Mouse (Mus musculus): ENCODE data around the gene Wif1. TPM values are rescaled to one million over a fixed set of nuclear protein-coding genes. Genes with fewer than 3 reads are reported as not detected.

Wif1 gene
- polyA plus RNA-seq (2015; fragmentation: Nextera tagmentation; extraction: Ambion mirVana), result 5.0 and 8.1 TPM in 2 replicates

DNA sequence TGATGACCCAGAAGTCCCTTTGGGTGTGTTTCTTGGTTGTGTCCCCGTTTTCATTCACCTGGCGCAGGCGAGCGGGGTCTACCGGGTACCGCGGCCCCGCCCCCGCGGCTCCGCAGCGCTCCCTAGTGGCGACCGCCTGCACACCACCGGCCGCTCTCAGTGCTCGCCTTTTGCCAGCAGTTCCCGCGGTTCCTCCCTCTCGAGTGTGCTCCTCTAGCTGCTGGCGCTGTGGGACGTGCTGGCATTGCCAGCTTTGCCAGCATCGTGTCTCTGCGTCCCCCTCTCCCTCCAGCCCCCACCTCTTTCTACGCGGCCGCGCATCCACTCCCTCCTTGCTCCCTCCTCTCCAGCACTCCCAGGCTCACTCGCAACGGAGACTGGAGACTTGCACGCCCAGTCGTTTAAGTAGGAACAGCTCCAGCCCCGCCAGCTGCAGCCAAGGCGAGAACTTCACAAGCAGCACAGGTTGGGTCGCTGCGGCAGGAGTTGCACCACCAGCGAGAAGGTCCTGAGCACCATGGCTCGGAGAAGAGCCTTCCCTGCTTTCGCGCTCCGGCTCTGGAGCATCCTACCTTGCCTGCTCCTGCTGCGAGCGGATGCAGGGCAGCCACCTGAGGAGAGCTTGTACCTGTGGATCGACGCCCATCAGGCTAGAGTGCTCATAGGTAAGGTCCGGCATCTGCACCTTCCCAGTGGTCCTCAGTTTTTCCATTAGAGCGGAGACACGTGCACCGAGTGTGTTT lies at the start of gene Wif1:
Gene Wif1 (plus strand): TSS at position 135 of the 743 bp plus-strand sequence.
- peak within 1 kb of the TSS; percentile 47 for H3K4me3 ChIP-seq
- peak within 1 kb of the TSS; percentile 49 for H3K9ac ChIP-seq
- ATAC-seq (ENCODE audit: low read depth), result peak; percentile 97
- H3K4me1 ChIP-seq (replicated peaks), result peaks cover 14% of the 10 kb centered on the region
- no peaks in the 10 kb centered on the region for H3K9me3 ChIP-seq
- no peaks in the 10 kb centered on the region for H3K36me3 ChIP-seq
- under 1% methylated on average over 49 of the region's 49 CpGs for WGBS
- peaks cover 41% of the 10 kb centered on the region for H3K27me3 ChIP-seq
- H3K4me2 ChIP-seq, result peak within 1 kb of the TSS; percentile 74
- no peak within 1 kb of the TSS for H3K27ac ChIP-seq (replicated peaks)

DNA sequence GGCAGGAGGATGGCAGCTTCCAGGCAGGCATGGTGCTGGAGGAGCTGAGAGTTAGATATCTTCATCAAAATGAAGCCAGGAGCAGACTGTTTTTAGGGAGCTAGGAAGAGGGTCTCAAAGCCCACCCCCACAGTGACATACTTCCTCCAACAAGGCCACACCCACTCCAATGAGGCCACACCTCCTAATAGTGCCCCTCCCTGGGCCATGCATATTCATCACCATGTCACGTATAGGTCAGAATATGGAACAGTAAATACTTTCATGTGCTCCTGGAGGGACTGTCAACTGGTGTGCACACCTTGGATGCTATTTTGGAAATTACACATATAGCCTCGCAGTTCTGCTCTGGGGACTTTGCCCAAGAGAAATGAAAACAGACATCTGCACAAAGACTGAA lies 31.6 kb upstream of the Wif1 start:
- WGBS, result 87% methylated on average over 2 of the region's 2 CpGs
- Histone ChIP-seq H3K36me3 (no peaks in the 10 kb centered on the region), H3K27ac (replicated peaks) (no peak overlapping the region), H3K4me2 (no peak overlapping the region), H3K9me3 (no peaks in the 10 kb centered on the region), H3K4me1 (replicated peaks) (no peaks in the 10 kb centered on the region), H3K9ac (no peak overlapping the region), H3K27me3 (no peaks in the 10 kb centered on the region), H3K4me3 (no peak overlapping the region)
- no peak for ATAC-seq (ENCODE audit: low read depth)

DNA sequence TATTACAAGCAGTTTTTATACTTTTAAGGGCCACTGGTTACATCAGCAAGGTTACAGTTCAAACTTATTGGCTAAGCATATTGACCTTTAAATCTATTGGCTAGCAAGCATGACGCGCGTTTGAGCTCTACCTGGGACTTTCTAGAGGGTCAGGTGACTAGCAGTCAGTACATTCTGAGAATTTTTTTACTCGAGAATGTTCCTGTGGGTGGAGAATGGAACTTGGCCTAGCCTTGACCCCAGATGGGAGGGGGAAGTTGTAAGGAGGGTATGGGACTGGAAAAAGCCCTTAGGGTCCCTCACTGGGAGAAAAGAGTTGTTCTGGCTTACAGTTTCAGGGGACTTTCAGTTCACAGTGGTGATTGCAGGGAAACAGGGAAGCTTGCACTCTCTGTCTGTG lies 22.3 kb upstream of the Wif1 start:
- ATAC-seq (ENCODE audit: low read depth), result no peak
- no peak overlapping the region for H3K4me3 ChIP-seq
- H3K9ac ChIP-seq, result no peak overlapping the region
- H3K4me1 ChIP-seq (replicated peaks), result no peaks in the 10 kb centered on the region
- H3K36me3 ChIP-seq, result no peaks in the 10 kb centered on the region
- H3K27ac ChIP-seq (replicated peaks), result no peak overlapping the region
- WGBS, result 85% methylated on average over 4 of the region's 4 CpGs
- H3K4me2 ChIP-seq, result no peak overlapping the region
- H3K9me3 ChIP-seq, result peaks cover 3% of the 10 kb centered on the region; the same call in 1 of the 2 replicates
- H3K27me3 ChIP-seq, result no peaks in the 10 kb centered on the region

DNA sequence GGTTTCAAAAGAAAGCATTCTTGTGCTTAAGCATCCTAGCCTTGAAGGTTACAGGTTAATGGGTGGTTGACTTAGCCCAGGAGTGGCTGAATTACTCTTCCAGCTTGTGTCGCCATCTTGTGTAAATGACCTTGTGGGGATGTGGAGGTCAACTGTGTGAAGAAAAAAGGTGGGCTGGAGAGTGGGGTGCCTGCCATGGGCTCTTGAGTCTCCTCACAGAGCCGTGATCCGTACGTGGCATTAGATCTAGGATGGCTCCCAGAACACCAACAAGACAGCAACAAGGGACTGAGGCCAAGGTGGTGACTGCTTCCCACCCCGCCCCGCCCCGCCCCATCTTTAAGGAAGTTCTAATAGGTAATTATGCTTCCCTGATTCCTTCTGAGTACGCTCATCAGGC lies 17.5 kb upstream of the Wif1 start:
- H3K4me1 ChIP-seq (replicated peaks), result peaks cover 7% of the 10 kb centered on the region

DNA sequence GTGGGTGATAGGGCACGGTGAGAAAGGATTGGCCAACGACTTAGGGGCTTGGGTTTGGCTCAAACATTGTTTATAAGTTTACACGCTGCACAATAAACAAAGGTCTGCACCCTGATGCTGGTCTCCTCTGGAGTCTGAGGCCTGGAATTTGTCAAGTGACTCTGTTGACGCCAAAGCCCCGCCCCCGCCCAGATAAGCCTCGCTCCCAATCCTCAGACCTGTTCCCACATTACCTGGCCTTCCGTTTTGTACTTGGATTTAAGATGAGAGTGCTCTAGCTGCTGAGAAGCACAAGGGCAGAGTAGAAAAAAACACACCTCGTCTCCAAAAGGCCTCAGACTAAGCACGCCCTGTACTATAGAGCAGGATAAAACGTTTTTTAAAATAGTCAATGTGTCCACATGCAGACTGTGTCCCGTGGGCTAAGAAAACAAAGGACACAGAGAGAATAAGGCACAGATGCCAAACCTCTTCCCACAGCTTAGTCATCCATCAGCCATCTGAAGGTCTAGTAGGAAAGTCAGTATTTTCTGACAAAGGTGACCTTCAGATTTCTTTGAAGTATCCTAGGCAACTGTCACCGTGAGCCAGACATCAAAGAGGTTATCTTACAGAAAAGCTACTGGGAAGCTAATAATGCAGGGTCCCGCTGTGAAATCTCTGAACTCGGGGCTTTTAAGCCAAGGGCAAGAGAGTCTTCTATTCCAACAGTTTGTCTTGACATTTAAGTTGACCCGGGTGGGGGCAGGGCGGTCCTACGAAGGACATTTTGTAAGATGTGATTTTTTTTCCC lies 16.9 kb upstream of the Wif1 start:
- no peaks in the 10 kb centered on the region for H3K27me3 ChIP-seq
- peaks cover 7% of the 10 kb centered on the region for H3K4me1 ChIP-seq (replicated peaks)
- WGBS, result 22% methylated on average over 18 of the region's 18 CpGs
- H3K9ac ChIP-seq, result no peak overlapping the region
- ATAC-seq (ENCODE audit: low read depth), result no peak
- H3K9me3 ChIP-seq, result peaks cover 3% of the 10 kb centered on the region; the same call in 1 of the 2 replicates
- H3K4me2 ChIP-seq, result no peak overlapping the region
- H3K27ac ChIP-seq (replicated peaks), result no peak overlapping the region
- H3K36me3 ChIP-seq, result no peaks in the 10 kb centered on the region
- no peak overlapping the region for H3K4me3 ChIP-seq

More for the DNA sequence above, 17.5 kb upstream of the Wif1 start:
- no peak overlapping the region for H3K27ac ChIP-seq (replicated peaks)
- peaks cover 3% of the 10 kb centered on the region; the same call in 1 of the 2 replicates for H3K9me3 ChIP-seq
- H3K4me3 ChIP-seq, result no peak overlapping the region
- no peak overlapping the region for H3K9ac ChIP-seq
- no peaks in the 10 kb centered on the region for H3K27me3 ChIP-seq
- H3K36me3 ChIP-seq, result no peaks in the 10 kb centered on the region
- no peak for ATAC-seq (ENCODE audit: low read depth)
- no peak overlapping the region for H3K4me2 ChIP-seq
- 81% methylated on average over 8 of the region's 8 CpGs for WGBS

DNA sequence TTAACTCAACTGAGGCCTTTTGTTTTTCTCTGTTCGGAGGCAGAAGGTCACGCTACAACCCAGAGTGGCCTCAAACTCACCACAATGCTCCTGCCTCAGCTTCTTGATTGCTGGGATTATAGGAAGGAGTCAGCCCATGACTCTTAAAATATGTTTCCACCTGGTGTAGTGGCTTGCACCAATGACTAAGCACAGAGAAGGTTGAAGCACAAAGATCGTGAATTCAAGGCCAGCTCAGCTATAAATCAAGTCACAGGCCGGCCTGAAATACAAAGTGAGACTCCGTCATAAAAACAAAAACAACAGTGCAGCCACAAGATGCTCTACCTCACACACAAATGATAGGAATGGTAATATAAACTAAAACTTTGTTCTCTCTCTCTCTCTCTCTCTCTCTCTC lies 10.8 kb upstream of the Wif1 start:
- Histone ChIP-seq H3K9me3 (no peaks in the 10 kb centered on the region), H3K4me2 (no peak overlapping the region), H3K4me1 (replicated peaks) (no peaks in the 10 kb centered on the region; the same call in 1 of the 2 replicates), H3K9ac (no peak overlapping the region), H3K27ac (replicated peaks) (no peak overlapping the region), H3K4me3 (no peak overlapping the region), H3K36me3 (no peaks in the 10 kb centered on the region), H3K27me3 (no peaks in the 10 kb centered on the region)
- WGBS, result 26% methylated on average over 5 of the region's 5 CpGs
- ATAC-seq (ENCODE audit: low read depth), result no peak

DNA sequence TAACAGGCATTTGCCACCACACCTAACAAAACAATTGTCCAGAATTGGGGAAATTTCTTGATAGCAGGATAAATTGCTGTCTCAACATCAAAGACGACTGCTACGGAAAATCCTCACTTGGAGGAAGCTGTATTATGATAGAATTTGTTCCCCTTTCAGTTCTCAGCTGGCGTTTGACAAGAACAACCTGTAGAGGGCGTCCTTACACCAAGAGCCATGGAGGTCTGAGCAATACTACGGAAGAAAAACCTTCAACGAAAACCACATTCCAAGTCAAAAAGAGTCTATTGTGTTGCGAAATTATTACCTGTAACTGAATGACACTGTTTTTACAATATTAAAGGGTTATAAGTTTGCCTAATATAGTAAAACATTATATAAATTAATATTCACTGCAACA lies 2.0 kb upstream of the Wif1 start:
- 16% methylated on average over 7 of the region's 7 CpGs for WGBS
- no peaks in the 10 kb centered on the region for H3K9me3 ChIP-seq
- H3K9ac ChIP-seq, result no peak overlapping the region
- peaks cover 39% of the 10 kb centered on the region for H3K27me3 ChIP-seq
- no peak overlapping the region for H3K27ac ChIP-seq (replicated peaks)
- H3K36me3 ChIP-seq, result no peaks in the 10 kb centered on the region
- no peak overlapping the region for H3K4me2 ChIP-seq
- H3K4me3 ChIP-seq, result no peak overlapping the region
- H3K4me1 ChIP-seq (replicated peaks), result peaks cover 14% of the 10 kb centered on the region
- no peak for ATAC-seq (ENCODE audit: low read depth)

DNA sequence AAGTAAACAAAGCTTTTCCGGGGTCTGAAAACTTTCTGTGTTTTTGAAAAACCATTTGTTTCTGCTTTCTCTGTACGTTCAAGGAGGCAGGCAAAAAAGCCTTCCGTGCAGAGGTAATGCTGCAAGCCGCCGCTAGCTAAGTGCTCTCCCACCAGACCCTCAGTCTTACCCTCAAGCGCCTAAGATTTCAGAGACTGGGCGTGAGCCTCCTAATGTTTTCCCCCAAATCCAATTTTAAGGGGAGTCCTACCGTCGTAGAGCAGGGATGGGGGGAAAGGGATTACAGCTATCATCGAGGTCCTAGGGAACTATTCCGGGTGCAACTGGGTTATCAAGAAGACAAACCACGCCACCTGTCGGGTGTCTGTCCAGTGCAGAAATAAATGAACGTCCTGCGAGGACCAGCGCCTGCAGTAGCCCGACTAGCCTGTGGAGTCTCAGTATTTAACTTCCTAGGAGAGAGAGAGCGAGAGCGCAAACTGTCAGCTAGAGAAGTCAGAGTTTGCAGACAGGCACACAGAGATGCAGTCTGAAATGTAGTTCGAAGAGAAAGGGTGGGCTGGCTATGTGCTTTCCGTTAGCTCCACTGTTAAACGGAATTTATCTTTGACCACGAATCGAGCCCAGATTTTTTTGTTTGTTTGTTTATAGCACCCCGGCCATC lies 500 bp upstream of the Wif1 start:
- Histone ChIP-seq H3K4me3 (peak overlapping the region; percentile 47), H3K27me3 (peaks cover 41% of the 10 kb centered on the region), H3K27ac (replicated peaks) (no peak overlapping the region), H3K4me2 (peak overlapping the region; percentile 74), H3K9ac (peak overlapping the region; percentile 49), H3K36me3 (no peaks in the 10 kb centered on the region), H3K4me1 (replicated peaks) (peaks cover 14% of the 10 kb centered on the region), H3K9me3 (no peaks in the 10 kb centered on the region)
- WGBS, result 1% methylated on average over 25 of the region's 25 CpGs
- ATAC-seq (ENCODE audit: low read depth), result peak; percentile 81

DNA sequence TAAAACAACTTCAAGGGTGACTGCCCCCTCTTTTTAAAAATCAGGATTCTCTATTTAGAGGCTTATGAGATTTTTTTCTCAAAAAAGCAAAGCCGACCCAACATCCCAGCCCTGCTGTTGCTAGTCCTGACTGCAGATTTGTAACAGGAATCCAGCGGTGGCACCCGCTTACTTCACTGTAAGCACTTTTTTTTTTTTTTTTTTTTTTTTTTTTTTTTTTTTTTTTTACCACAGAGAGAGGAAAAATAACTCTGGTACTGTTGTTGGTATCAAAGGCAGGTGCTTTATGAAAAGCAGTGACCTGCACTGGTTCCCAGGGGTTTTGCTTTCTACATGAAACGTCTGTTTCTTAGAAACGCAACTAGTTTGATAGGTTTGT lies 798 bp downstream of the Wif1 start:
- ATAC-seq (ENCODE audit: low read depth), result no peak
- peak overlapping the region; percentile 49; the same call in 1 of the 2 replicates for H3K9ac ChIP-seq
- H3K4me2 ChIP-seq, result peak overlapping the region; percentile 74
- 17% methylated on average over 5 of the region's 5 CpGs for WGBS
- no peaks in the 10 kb centered on the region for H3K36me3 ChIP-seq
- peaks cover 14% of the 10 kb centered on the region for H3K4me1 ChIP-seq (replicated peaks)
- peaks cover 41% of the 10 kb centered on the region for H3K27me3 ChIP-seq
- no peak overlapping the region for H3K27ac ChIP-seq (replicated peaks)
- peak overlapping the region; percentile 47 for H3K4me3 ChIP-seq
- no peaks in the 10 kb centered on the region for H3K9me3 ChIP-seq

DNA sequence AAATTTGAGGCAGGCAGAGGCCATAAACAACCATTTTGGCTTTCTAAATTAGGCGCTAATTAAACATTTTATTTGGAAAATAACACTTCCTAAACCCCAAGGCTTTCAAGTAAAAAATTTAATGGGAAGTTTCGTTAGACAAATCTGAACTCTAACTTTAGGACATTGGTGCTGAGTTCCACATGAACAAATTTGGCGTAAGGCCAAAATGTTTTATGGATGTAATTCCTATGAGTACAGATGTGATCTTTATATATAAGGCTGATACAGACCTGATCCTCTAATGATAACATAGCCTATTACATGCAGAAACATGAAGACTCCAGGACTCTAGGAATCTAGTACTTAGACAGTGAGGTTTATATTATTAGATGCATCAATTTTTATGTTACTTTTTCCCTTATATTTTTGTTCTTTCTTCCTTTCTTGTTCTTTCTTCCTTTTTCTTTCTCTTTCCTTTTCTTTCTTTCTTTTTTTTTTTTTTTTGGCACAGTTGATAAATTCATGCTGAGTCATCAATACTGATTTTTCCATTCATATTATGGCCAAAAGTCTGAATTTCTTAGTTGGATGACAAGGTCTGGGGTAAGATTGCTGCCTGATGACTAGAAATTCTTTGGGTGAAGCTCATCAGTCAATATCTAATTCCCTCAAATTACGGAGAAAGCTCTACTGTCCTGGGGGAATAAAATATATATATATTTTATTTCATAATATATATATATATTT lies 5.0 kb downstream of the Wif1 start:
- no peak for ATAC-seq (ENCODE audit: low read depth)
- Histone ChIP-seq H3K4me1 (replicated peaks) (peaks cover 12% of the 10 kb centered on the region), H3K27me3 (peaks cover 29% of the 10 kb centered on the region), H3K4me3 (no peak overlapping the region), H3K4me2 (no peak overlapping the region), H3K27ac (replicated peaks) (no peak overlapping the region), H3K9ac (no peak overlapping the region), H3K9me3 (no peaks in the 10 kb centered on the region), H3K36me3 (no peaks in the 10 kb centered on the region)
- WGBS, result 83% methylated on average over 4 of the region's 4 CpGs

DNA sequence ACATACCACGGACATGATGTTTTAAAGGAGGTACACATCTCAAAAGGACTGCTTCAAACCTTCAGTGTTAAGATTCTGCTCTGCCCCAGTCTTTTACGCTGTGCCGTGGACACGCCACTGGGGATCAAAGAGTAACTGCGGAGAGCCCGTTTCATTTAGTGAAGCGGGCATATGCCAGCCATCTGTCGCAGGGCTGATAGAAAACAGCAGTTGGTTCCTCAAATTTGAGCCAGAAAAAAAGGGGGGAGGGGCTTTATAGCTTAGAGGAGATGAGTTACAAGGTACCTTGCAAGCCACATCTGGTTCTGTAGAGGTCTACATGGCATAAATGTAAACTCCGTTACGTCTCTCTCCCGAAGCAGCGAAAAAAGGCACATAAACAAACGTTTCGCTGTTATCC lies 7.2 kb downstream of the Wif1 start:
- no peak overlapping the region for H3K4me2 ChIP-seq
- no peak overlapping the region for H3K27ac ChIP-seq (replicated peaks)
- H3K27me3 ChIP-seq, result peaks cover 11% of the 10 kb centered on the region
- peaks cover 6% of the 10 kb centered on the region; the same call in 1 of the 2 replicates for H3K4me1 ChIP-seq (replicated peaks)
- H3K9me3 ChIP-seq, result no peaks in the 10 kb centered on the region
- ATAC-seq (ENCODE audit: low read depth), result no peak
- 55% methylated on average over 14 of the region's 14 CpGs for WGBS
- no peaks in the 10 kb centered on the region for H3K36me3 ChIP-seq
- H3K9ac ChIP-seq, result no peak overlapping the region
- H3K4me3 ChIP-seq, result no peak overlapping the region

Data from neural tube, embryonic 13.5 days (tissue).